Mouse (Mus musculus): Measurements from ENCODE around the gene Cd8a.

The Cd8a gene

DNA sequence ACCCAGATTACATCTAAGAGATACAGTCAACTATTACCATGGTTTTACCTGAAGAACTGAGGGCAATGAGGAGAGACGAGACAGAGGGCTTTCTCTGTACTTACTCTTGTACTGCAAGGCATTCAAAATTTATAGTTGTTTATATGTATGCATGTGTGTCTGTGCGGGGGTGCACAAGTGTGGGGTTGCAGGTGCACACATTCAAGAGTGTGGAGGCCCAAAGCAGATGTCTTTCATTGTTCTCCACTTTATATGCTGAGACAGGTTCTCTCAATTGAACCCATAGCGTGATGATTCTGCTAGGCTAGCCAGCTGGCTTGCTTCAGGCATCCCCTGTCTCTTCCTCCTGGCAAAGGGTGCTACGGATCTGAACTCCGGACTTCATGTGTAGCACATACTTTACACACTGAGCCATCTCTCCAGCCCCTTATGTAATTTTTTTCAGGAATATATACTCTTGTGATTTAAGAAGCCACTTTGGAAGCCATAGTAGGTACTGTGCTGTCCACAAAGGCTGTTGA, 2.1 kb upstream of the Cd8a start:
- DNase-seq (ENCODE audit: low spot score in 2 of 2), result no peak

DNA sequence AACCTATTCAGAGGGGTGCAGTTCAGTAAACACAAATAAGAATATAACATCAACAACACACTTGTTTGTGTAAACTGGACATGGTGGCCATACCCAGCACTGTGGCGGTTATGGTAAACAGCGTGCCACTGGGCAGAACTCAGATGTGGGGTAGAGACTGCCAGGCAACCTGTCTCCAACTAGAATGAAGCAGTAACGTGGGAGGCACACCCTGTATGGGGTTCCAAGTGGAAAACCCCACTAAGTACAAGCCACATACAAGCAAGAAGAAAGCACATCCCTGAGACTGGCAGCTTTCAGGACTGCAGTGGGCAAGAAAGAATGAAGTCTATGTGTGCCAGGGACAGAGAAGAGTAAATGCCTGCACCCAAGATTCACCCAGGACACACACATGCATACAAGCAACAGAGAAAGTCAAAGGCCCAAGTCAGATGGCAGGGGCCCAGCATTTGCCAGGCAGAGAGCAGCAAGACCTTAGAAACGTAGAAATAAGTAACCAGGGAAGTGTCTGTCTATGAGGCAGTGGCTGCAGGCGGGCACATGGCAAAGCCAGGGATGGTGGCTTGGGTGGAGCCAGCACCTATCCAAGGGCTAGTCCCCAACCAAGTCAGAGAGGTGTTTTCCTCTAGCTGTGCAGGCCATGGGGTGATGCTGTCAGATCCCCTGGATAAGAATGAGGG, 1.0 kb upstream of the Cd8a start:
- no peak for DNase-seq (ENCODE audit: low spot score in 2 of 2)

DNA sequence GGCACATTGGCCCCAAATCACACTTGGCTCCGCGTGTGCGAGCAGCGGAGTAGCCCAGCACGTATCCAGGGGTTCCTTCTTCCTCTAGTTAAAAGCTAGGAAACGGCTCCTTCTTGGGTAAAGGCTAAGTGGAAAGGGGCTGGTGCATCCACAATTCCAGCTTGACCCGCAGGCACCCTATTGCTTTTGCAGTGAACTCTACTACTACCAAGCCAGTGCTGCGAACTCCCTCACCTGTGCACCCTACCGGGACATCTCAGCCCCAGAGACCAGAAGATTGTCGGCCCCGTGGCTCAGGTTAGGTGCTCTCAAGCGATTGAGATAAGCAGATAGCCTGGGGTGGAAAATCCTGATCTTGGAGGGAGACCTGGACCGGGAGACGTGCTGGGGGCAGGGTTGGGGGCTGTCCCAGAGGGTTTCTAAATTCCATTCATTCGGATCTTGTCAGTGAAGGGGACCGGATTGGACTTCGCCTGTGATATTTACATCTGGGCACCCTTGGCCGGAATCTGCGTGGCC, 1.1 kb downstream of the Cd8a start:
- DNase-seq (ENCODE audit: low spot score in 2 of 2), result no peak

GRCm38 (mm10) chr6:71374921-71375320, 1.7 kb downstream of the Cd8a start:
- no peak for DNase-seq (ENCODE audit: low spot score in 2 of 2)

- DNase-seq (ENCODE audit: low spot score in 2 of 2), result no peak
Observed at GRCm38 (mm10) chr6:71376711-71377110, 3.5 kb downstream of the Cd8a start.

DNA sequence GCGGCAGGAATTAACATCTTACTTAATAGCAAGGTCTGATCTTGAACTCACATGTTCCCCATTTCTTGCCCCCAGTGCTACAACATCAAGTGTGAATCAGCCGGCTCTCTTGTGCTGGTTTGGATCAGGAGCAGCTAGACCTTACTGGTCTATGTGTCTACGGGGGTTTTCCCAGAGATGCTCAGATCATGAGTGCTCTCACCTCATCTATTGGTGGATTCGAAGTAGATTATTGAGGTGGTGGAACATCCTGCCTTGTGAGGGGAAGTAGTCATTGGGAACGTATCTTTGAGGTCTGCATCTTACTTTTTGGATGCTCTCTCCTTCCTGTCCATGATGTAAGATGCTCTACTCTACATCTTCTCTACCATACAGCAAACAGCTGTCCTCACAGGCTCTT, 8.4 kb downstream of the Cd8a start:
- DNase-seq (ENCODE audit: low spot score in 2 of 2), result no peak

DNA sequence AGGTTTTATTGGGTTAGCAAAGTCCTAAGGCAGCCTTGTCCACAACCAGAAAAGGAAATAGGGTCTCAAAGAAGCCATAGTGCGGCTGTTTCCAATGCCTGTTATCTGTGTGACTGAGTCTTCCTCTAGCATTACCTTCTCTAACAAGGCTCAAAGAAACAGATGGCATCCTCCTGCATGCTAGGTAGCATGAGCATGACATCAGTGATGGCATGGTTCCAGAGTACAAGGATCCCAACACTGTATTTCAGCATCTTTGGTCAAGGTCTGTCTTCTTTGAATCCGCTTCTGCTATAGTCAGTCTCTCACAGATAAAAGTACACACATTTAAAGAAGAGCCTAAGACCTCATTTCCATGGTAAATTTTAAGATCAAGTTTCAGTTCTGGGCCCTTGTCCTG, 17.3 kb downstream of the Cd8a start:
- DNase-seq (ENCODE audit: low spot score in 2 of 2), result no peak

DNA sequence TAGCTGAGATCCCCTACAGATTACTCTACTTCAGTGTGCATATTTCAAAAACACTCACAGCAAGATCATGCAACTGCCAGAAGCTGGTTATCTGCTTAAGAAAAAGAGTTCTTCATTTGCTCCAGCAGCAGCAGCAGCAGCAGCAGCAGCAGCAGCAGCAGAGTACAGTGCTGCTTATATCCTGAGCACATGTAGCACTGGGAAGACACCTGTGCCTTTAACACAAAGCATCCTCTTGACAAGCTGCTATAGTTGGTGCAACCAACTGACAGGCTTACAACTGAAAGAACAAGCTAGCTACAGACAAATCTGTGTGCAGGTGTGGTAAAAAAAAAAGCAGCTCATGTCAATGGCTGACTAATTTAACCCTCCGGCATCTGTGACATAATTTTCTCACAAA, 22.8 kb downstream of the Cd8a start:
- DNase-seq (ENCODE audit: low spot score in 2 of 2), result no peak

- no peak for DNase-seq (ENCODE audit: low spot score in 2 of 2)
Observed at GRCm38 (mm10) chr6:71396761-71397160, 23.5 kb downstream of the Cd8a start.

DNA sequence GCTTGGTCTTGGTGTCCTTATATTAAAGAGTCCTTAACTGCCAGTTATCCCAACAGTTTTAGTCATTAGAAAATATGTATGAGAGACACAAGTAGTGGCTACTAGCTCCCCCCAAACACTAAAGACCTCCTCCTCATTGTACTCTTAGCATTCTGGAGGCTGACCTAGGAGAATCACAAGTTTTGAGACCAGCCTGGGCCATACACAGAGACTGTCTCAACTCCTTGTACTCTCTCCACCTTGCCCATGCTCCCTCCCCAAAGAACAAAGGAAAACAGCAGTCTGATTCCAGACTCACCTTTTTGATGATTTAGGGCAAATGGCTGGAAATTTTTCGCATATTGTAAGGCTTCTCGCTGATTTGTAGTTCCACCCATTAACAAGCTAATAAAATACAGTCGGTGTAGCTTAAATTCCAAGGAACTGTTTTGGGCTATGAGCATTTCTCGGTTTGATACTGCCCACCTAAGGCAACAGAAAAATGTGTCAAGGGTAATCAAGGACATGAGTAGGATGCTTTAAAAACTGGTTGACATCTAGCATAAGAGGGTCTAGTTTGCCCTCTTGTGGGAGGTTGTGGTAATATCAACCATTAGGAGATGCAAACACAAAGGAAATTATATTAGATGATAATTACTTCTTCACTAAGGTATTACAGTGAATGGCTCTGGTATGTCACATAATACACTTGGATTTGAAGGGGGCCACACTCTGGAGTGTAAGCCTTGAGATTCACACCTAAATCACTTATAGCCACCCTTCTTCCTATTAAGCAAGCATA, 25.8 kb downstream of the Cd8a start:
- peak in 1 of 2 experiments; percentile 26 for DNase-seq (ENCODE audit: low spot score in 2 of 2)

GRCm38 (mm10) chr6:71414624-71415023, 41.4 kb downstream of the Cd8a start:
- no peak for DNase-seq (ENCODE audit: low spot score in 2 of 2)

GRCm38 (mm10) chr6:71415446-71415845, 42.2 kb downstream of the Cd8a start:
- DNase-seq (ENCODE audit: low spot score in 2 of 2), result no peak

- DNase-seq (ENCODE audit: low spot score in 2 of 2), result no peak
Observed at GRCm38 (mm10) chr6:71418874-71419273, 45.6 kb downstream of the Cd8a start.

- no peak for DNase-seq (ENCODE audit: low spot score in 2 of 2)
Observed at GRCm38 (mm10) chr6:71420848-71421247, 47.6 kb downstream of the Cd8a start.

DNA sequence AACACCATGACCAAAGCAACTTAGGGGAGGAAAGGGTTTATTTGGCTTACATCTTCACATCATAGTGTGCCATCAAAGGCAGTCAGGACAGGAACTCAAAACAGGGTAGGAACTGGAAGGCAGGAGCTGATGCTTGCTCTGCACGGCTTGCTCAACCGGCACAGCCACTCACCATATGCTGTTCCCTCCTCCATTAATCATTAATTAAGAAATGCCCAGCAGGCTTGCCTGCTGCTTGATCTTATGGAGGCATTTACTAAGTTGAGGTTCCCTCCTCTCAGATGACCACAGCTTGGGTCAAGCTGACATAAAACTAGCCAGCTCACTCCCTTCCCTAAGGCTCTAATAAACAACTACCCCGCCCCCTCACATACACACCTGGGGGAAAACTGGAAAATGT, 48.9 kb downstream of the Cd8a start:
- no peak for DNase-seq (ENCODE audit: low spot score in 2 of 2)

DNA sequence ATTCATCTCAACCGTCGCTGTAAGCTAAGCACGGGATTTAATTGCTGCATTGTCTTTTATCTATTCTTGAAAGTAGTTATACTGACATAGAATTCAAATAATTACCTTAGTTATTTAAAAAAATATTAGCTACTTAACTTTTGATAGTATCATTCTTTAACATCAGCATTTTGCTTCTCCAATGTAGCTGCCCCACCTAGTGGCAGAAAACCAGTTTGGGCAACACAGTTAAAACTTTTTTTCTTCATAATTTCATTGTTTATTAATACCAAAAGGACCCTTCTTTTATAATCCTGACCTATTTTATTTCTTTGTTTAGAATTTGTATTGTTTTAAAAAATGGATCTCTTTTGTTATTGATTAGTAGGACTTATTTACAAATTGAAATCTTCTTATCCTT, 49.9 kb downstream of the Cd8a start:
- DNase-seq (ENCODE audit: low spot score in 2 of 2), result no peak

- peak in 1 of 2 experiments; percentile 25 for DNase-seq (ENCODE audit: low spot score in 2 of 2)
Observed at GRCm38 (mm10) chr6:71425681-71426080, 52.5 kb downstream of the Cd8a start.

GRCm38 (mm10) chr6:71427996-71428725, 54.9 kb downstream of the Cd8a start:
- DNase-seq (ENCODE audit: low spot score in 2 of 2), result peak in 1 of 2 experiments; percentile 15
